Mouse (Mus musculus) gastrocnemius, postnatal 25 days (tissue): ENCODE results near the gene E130114P18Rik. TPM values are rescaled to one million over a fixed set of nuclear protein-coding genes. Genes with fewer than 3 reads are reported as not detected.

Experiments used
- DNase-seq: peaks from one replicate; pipeline ENCODE4 v3.0.0; 2022
- total RNA-seq, 2 experiments: library from RNA; stranded (reverse); gene quantifications; 1 replicate in 1 of 2; 2 replicates in 1 of 2; pipeline ENCODE4 v1.2.3; 2021

E130114P18Rik gene
- total RNA-seq, 2 experiments from 2014 or later = 0.41 TPM; not detected in 1

DNA sequence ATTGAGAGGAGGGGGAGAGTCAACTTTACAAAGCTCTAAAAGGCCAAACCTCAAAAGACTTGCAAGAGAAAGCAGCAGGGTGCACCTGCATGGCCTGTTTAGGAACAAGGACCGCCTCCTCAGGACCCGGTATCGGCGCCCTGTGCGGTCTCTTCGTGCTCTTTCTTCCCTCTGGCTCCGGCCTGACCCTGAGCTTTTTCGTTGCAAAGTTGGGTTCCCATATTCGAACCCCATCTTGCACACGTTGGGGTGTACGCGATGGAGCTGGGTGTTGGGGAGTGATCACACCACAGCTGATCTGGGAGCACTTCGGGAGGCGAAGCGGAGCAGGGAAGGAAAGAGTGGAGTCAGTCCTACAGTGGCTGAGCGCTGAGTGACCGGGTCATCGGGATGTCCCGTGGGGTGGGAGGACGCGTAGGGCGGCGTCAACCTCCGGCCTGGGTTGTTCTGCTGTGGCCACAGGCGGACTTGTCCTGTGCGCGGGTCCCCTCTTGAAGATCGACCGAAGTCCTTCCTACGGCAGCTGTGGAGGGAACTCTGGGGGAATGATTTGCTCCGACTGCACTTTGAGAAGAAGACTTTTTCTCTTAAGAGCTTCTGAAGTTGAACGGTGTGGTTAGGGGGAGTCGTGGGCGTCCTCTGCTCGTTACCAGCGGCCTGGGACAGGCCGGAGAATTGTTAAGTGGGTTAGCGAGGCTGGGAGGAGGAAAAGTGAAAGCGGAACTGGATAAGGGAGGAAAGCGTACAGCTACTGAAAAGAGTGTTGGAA, 26.2 kb downstream of the E130114P18Rik start:
- peak; percentile 82 for DNase-seq

GRCm38 (mm10) chr4:97751030-97751482, 26.8 kb downstream of the E130114P18Rik start:
- peak; percentile 85 for DNase-seq

DNA sequence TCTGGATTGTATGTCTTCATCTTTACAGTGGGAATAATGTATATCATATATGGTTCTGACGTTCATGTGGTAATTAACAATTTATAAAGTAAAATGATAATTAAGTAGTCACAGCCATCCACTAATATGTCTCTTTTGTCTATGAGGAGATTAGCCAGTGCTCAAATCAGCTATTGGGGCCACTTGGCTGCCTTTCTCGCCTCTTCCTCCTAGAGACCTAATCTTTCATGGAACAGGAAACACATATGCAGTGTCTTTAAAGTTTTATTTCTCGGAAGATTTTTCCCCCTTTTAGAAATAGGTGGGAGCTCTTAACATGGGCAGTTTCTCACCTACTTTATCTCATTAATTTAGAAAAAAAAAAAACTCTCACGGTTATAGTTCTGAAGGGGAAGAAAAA, 27.5 kb downstream of the E130114P18Rik start:
- DNase-seq = no peak

DNA sequence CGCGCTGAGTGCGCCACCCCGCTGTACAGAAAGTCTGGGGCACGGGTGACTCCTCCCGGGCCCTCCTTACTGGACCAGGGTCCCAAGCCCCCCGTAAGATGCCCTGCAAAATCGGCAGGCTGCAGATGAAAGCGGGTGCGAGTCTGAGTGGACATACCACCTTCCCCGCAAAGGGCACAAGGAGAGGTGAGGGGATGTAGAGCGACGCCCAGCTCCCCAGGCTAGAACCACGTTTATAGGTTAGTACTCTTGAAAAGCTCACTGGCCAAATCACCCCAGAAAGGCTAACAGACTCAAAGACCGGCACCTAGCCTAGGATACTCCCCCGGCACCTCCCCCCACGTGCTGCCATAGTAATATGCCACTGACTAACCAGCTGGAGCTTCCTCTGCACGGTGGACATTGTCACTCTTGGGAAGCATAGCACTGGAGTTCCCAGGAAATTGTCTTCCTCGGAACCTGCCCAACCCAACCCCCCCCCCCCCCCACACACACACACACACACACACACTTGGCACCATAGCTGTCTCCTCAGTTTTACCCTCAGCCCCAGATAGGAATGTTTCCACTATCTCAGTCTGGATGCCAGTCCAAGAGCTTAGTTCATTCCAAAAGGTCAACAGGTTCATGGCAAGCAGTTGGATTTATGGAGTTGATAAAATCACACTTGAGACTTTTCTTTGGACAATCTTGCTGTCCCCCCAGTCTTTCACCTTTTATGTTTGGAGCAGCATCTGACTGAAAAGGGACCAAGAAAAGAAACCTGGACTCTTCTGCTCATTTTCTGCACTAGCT, 31.6 kb downstream of the E130114P18Rik start:
- no peak for DNase-seq

- DNase-seq = peak; percentile 58
Observed at GRCm38 (mm10) chr4:97745296-97746105, 32.4 kb downstream of the E130114P18Rik start.

DNA sequence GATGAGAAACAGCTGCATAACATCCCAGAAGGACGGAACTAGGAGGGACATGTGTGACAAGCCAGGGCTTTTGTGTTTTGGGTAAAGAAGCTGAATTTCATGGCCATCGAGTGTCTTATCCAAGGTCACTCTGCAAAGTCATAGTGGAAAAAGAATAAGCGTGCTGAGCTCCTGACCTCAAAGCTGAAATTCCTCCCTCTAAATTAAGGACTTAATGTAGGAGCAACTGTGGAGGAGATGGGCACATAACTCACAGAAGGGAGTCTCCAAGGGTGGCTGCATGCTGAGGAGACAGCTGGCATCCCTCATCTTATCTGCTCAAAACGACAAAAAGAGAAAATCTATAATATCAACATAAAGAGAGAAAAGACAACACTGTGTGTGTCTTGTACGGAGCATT, 33.9 kb downstream of the E130114P18Rik start:
- DNase-seq = no peak

DNA sequence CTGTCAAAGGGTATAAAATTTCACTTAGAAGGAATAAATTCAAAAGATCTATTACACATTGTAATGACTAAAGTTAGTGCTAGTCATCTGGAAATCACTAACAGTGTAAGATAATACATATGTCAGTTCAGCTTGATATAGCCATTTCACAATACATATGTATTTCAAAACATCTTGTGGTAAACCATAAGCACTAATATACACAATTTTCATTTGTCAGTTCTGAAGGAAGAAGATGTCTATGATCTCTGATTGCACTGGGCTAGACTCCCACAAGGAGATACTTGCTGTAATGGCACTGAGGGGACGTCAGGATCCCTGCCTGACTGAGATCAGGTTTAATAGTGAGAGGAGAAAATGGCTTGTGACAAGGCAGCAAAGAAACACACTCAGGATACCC, 44.5 kb downstream of the E130114P18Rik start:
- no peak for DNase-seq

DNA sequence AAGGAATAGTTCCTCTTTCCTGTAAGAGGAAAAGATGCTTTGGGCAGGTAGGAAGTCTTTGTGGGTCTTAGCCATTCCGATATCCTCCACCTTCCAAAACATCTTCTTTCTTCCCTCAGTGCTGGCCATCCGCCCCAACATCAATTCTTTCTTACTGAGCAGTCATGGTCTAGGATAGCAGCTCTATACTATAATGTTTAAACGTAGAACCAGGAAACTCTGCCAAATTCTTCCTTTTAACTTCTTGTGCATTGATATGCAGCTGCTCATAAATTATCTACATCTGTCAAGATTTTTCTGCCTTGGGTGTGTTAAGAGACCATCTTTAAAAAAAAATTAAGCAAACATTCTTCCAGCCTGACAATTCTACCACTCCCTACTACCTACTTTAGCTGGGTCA, 47.5 kb downstream of the E130114P18Rik start:
- no peak for DNase-seq

- no peak for DNase-seq
Observed at GRCm38 (mm10) chr4:97729999-97730398, 47.9 kb downstream of the E130114P18Rik start.

DNA sequence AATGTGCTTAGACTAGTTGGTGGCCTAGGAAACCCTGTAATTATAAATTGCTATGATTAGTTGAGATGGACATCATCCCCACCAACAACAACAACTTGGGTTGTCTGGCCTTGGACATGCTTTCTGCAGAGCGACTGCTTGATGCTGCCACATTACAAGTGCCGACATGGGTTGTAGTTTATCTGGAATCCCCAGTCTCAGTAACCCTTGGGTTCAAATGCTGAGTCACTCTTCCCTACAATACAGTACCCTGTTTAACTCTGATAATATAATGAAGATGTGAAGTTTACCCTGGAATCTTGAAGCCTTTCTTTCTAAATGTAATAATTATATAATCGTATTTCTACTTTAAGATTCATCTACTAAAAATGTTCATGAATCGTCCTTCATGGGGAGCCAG, 49.4 kb downstream of the E130114P18Rik start:
- no peak for DNase-seq

DNA sequence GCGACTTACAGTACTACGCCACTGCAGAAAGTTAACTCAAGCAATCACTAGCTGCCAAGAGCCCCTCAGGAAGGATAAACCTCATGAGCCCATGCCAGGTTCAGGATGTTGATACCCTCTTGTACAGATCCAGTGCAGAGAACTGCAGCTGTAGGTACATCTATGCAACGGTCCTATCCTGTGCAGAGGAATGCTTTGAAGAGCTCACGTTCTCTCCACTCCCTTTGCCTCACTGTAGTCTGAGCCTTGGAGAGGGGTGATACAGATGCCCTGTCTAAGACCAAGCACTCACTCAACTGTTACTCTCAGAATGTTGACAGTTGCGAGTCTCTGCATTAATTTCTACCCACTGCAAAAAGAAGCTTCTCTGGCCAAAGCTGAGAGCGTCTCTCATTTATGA, 54.5 kb downstream of the E130114P18Rik start:
- no peak for DNase-seq

- no peak for DNase-seq
Observed at GRCm38 (mm10) chr4:97722666-97723065, 55.2 kb downstream of the E130114P18Rik start.

DNA sequence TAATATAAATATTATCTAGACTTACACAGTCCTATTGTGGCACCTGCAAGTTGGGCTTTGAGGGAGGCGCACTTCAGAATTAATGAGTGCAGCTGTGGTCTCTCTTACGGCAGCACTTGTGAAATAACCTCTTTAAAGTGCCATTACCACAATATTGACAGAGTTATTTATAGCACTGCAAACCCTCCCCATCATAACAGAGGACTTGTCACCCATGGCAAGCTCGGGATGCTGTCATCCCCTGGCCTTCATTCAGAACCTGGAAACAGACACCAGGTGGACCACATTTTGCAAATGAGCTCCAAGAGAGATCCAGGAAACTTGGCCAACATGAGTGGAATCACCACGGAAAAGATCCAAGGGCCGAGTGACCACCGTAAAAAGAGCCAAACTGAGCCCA, 63.3 kb downstream of the E130114P18Rik start:
- DNase-seq = no peak

GRCm38 (mm10) chr4:97714101-97714615, 63.7 kb downstream of the E130114P18Rik start:
- no peak for DNase-seq

DNA sequence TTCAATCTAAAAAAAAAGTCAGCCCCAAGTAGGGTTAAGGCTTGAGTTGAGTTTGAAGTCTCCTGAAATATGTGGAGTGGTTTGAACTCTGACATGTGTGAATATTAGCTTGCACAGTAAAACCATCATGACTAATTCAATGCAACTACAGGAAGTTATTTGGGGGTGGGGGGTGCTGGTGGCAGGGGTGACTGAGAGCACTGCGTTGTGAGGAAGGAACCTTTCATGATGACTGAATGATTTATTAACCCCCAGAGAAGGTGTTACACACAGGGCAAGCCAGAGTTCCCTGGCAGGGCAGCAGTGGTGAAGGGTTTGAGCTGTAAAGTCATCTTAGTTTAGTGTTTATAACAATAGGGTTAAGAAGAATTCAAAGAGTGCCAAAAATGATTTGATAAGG, 65.3 kb downstream of the E130114P18Rik start:
- no peak for DNase-seq

GRCm38 (mm10) chr4:97710048-97710765, 67.7 kb downstream of the E130114P18Rik start:
- no peak for DNase-seq

GRCm38 (mm10) chr4:97707373-97708152, 70.3 kb downstream of the E130114P18Rik start:
- no peak for DNase-seq

DNA sequence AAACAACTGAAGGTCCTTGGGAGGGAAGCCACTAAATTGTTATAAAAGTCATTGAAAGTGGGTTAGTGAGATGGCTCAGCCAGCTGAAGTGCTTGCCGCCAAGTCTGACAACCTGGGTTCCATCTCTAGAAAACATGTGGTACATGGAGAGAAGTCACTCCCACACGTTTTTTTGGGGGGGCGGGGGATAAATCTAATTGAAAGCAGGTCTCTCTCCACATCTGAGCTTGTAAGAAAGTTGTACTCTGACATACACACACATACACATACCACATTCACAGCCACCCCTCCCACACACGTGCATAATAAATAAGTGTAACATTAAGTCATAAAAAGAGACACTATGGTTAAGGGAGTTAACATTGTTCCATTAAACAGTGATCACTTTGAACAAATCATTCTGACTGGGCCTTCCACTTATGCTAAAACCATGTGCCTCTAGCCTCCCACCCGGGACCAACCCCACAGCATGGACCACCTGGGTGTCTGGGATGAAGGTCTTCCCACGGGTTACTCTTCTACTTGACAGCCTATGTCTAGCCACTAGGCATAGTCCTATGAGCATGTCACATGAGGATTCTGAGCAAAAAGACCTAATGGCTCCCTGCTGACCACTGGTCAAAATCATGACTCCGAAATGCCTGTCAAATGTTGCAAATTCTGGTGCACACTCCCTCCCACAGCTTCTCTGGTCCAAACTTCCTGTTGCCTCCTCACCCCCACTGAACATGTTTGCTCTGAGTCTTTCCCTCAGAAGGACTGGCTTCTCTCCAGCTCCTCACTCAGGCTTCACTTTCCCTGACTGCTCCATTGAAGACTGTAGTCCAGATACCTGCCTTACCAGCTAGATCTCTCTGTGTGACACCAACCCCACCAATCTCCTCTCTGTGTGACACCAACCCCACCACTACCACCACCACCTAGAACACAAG, 80.9 kb downstream of the E130114P18Rik start:
- DNase-seq = no peak

- peak; percentile 19 for DNase-seq
Observed at GRCm38 (mm10) chr4:97695414-97696040, 82.4 kb downstream of the E130114P18Rik start.
